19 mouse cellular contexts compared by ENCODE assay signal in genomic region chr5:151403586-151403985, GRCm38 (mm10). TPM values are rescaled to one million over a fixed set of nuclear protein-coding genes. Genes with fewer than 3 reads are reported as not detected.
DNase-seq lines count a peak whose midpoint lies in the region; ATAC-seq and TF ChIP-seq lines count a peak whose summit lies in the region.
"Had no signal": no experiment of that assay in that cellular context is flagged by ENCODE, and none has a peak within 500 bp of the region (broad histone marks: within the 10 kb centered on the region; RNA-seq: fewer than 3 reads in every experiment).

No protein-coding gene starts in this region.

- H3K4me3 ChIP-seq in embryonic facial prominence, embryonic 14.5 days (ENCODE audit: low read depth, low read length) = no peak overlapping the region
- H3K4me3 ChIP-seq in embryonic facial prominence, embryonic 10.5 days = no peak overlapping the region
- no peak overlapping the region for H3K4me3 ChIP-seq in limb, embryonic 13.5 days
- no peak overlapping the region for H3K4me3 ChIP-seq in limb, embryonic 10.5 days
- no peak overlapping the region for H3K4me3 ChIP-seq in midbrain, embryonic 12.5 days
- no peak overlapping the region for H3K4me3 ChIP-seq in olfactory bulb, adult 2 months (ENCODE audit: insufficient read depth, low read depth, low read length)
- H3K4me3 ChIP-seq: heart, embryonic 15.5 days had no signal

- no peak overlapping the region for H3K4me2 ChIP-seq in embryonic facial prominence, embryonic 14.5 days (ENCODE audit: low read depth, low read length)
- H3K4me2 ChIP-seq in limb, embryonic 13.5 days (replicated peaks) = no peak overlapping the region
- H3K4me2 ChIP-seq in midbrain, embryonic 12.5 days (replicated peaks) = no peak overlapping the region
- H3K4me2 ChIP-seq: heart, embryonic 15.5 days had no signal

- no peaks in the 10 kb centered on the region for H3K4me1 ChIP-seq in embryonic facial prominence, embryonic 14.5 days (ENCODE audit: control insufficient read depth, insufficient read depth, low read length)
- H3K4me1 ChIP-seq in embryonic facial prominence, embryonic 10.5 days = 0 out of 2 replicates have a peak, but pooled peaks cover 3% of the 10 kb centered on the region
- peaks cover 13% of the 10 kb centered on the region for H3K4me1 ChIP-seq in limb, embryonic 13.5 days
- 0 out of 2 replicates have a peak, but pooled peaks cover 3% of the 10 kb centered on the region for H3K4me1 ChIP-seq in limb, embryonic 10.5 days
- H3K4me1 ChIP-seq in midbrain, embryonic 12.5 days = peaks cover 6% of the 10 kb centered on the region
- H3K4me1 ChIP-seq in olfactory bulb, adult 2 months (ENCODE audit: control insufficient read depth, insufficient read depth, low read length) = no peaks in the 10 kb centered on the region
- H3K4me1 ChIP-seq: heart, embryonic 15.5 days had no signal

- TF ChIP-seq CTCF in olfactory bulb, adult 2 months (IDR thresholded peaks at IDR 0.05; ENCODE audit: insufficient read depth, low read depth, low read length) = no peak

- no peak for TF ChIP-seq POLR2A in olfactory bulb, adult 2 months (IDR thresholded peaks at IDR 0.05; ENCODE audit: insufficient read depth, low read depth, low read length)

- H3K9me3 ChIP-seq in embryonic facial prominence, embryonic 14.5 days (ENCODE audit: control insufficient read depth, low read length) = no peaks in the 10 kb centered on the region
- no peaks in the 10 kb centered on the region for H3K9me3 ChIP-seq in embryonic facial prominence, embryonic 10.5 days
- H3K9me3 ChIP-seq in limb, embryonic 13.5 days = no peaks in the 10 kb centered on the region
- H3K9me3 ChIP-seq in limb, embryonic 10.5 days (replicated peaks) = no peaks in the 10 kb centered on the region
- no peaks in the 10 kb centered on the region for H3K9me3 ChIP-seq in midbrain, embryonic 12.5 days
- H3K9me3 ChIP-seq: heart, embryonic 15.5 days had no signal

- no peak overlapping the region for H3K27ac ChIP-seq in embryonic facial prominence, embryonic 14.5 days (replicated peaks; ENCODE audit: low read depth, low read length)
- no peak overlapping the region for H3K27ac ChIP-seq in embryonic facial prominence, embryonic 10.5 days (replicated peaks)
- H3K27ac ChIP-seq in limb, embryonic 13.5 days = peak overlapping the region; percentile 22; the same call in 1 of the 2 replicates
- H3K27ac ChIP-seq in limb, embryonic 10.5 days = no peak overlapping the region
- H3K27ac ChIP-seq in midbrain, embryonic 12.5 days (replicated peaks) = peak overlapping the region; percentile 49
- H3K27ac ChIP-seq in olfactory bulb, adult 2 months (ENCODE audit: insufficient read depth, low read depth, low read length) = 0 out of 2 replicates have a peak overlapping the region, but pooled peaks have one; percentile 29
- H3K27ac ChIP-seq: heart, embryonic 15.5 days; kidney, postnatal 0 days had no signal

- H3K9ac ChIP-seq in embryonic facial prominence, embryonic 14.5 days (ENCODE audit: low read depth, low read length) = no peak overlapping the region
- no peak overlapping the region for H3K9ac ChIP-seq in limb, embryonic 13.5 days
- no peak overlapping the region for H3K9ac ChIP-seq in midbrain, embryonic 12.5 days (replicated peaks)
- H3K9ac ChIP-seq: heart, embryonic 15.5 days had no signal

- no peaks in the 10 kb centered on the region for H3K27me3 ChIP-seq in embryonic facial prominence, embryonic 14.5 days (replicated peaks; ENCODE audit: control insufficient read depth, insufficient read depth, low read length)
- no peaks in the 10 kb centered on the region for H3K27me3 ChIP-seq in embryonic facial prominence, embryonic 10.5 days (replicated peaks; ENCODE audit: low read depth, poor library complexity, severe bottlenecking)
- H3K27me3 ChIP-seq in limb, embryonic 13.5 days = no peaks in the 10 kb centered on the region
- H3K27me3 ChIP-seq in limb, embryonic 10.5 days (ENCODE audit: low read depth, poor library complexity, severe bottlenecking) = no peaks in the 10 kb centered on the region
- H3K27me3 ChIP-seq in midbrain, embryonic 12.5 days = no peaks in the 10 kb centered on the region
- H3K27me3 ChIP-seq: heart, embryonic 15.5 days had no signal

- peak; percentile 42; the same call in 1 of the 2 replicates for ATAC-seq in embryonic facial prominence, embryonic 14.5 days (ENCODE audit: low read depth)
- ATAC-seq in limb, embryonic 13.5 days (ENCODE audit: low FRiP score, low read depth) = no peak
- ATAC-seq in midbrain, embryonic 12.5 days (ENCODE audit: low FRiP score, low read depth) = 0 out of 2 replicates have a peak, but pooled peaks have one; percentile 16

- DNase-seq in embryonic facial prominence, embryonic 14.5 days (ENCODE audit: low spot score) = peak; percentile 13
- no peak for DNase-seq in embryonic facial prominence, embryonic 10.5 days (ENCODE audit: low spot score)
- DNase-seq in limb, embryonic 10.5 days (ENCODE audit: low spot score) = no peak
- no peak for DNase-seq in left cerebral cortex, adult 9 months (ENCODE audit: low spot score in 2 of 2)
- no peak for DNase-seq in left cerebral cortex, adult 8-10 months (ENCODE audit: low spot score in 2 of 2)
- DNase-seq: adrenal gland, postnatal 10 days; lung, postnatal 36 days; thymus, postnatal 25 days had no signal

- H3K36me3 ChIP-seq in embryonic facial prominence, embryonic 14.5 days (ENCODE audit: control insufficient read depth, insufficient read depth, low read length) = no peaks in the 10 kb centered on the region
- H3K36me3 ChIP-seq in embryonic facial prominence, embryonic 10.5 days (replicated peaks) = no peaks in the 10 kb centered on the region
- no peaks in the 10 kb centered on the region for H3K36me3 ChIP-seq in limb, embryonic 13.5 days
- H3K36me3 ChIP-seq in limb, embryonic 10.5 days = no peaks in the 10 kb centered on the region
- H3K36me3 ChIP-seq in midbrain, embryonic 12.5 days = no peaks in the 10 kb centered on the region
- H3K36me3 ChIP-seq: heart, embryonic 15.5 days had no signal

- WGBS in embryonic facial prominence, embryonic 14.5 days = 24% methylated on average over 2 of the region's 2 CpGs
- 67% methylated on average over 2 of the region's 2 CpGs for WGBS in embryonic facial prominence, embryonic 10.5 days
- WGBS in limb, embryonic 13.5 days = 14% methylated on average over 2 of the region's 2 CpGs
- WGBS in limb, embryonic 10.5 days = 70% methylated on average over 2 of the region's 2 CpGs
- WGBS in midbrain, embryonic 12.5 days = 47% methylated on average over 2 of the region's 2 CpGs
- WGBS in olfactory bulb, adult 2 months = 8% methylated on average over 2 of the region's 2 CpGs

RNA-seq across cellular contexts. Expression of gene Gm42906, which starts 24.4 kb away (rescaled TPM):
- not detected in 2 replicates for polyA plus RNA-seq in embryonic facial prominence, embryonic 14.5 days (2014; fragmentation: Nextera tagmentation; extraction: Ambion mirVana)
- not detected in 2 replicates for polyA plus RNA-seq in embryonic facial prominence, embryonic 10.5 days (2016; fragmentation: Nextera tagmentation; extraction: Ambion mirVana)
- not detected in 2 replicates for polyA plus RNA-seq in limb, embryonic 13.5 days (2015; fragmentation: Nextera tagmentation; extraction: Ambion mirVana)
- not detected in 2 replicates for polyA plus RNA-seq in limb, embryonic 10.5 days (2016; fragmentation: Nextera tagmentation; extraction: Ambion mirVana)
- polyA plus RNA-seq in midbrain, embryonic 12.5 days (2016; fragmentation: Nextera tagmentation; extraction: Ambion mirVana) = not detected in 2 replicates
- polyA plus RNA-seq in olfactory bulb, adult 2 months (2012; ENCODE audit: insufficient read depth, insufficient read length, low replicate concordance, missing spikeins) = not detected in 2 replicates
- not detected for total RNA-seq in left cerebral cortex, adult 8-10 months (2022)
- total RNA-seq: adrenal gland, postnatal 10 days; granulocyte monocyte progenitor cell, adult 5-6 weeks; monocyte, adult 5-6 weeks had no signal
- polyA plus RNA-seq: kidney, postnatal 0 days; limb, embryonic 11.5 days; liver, embryonic 16.5 days; small intestine, adult 2 months; stomach, embryonic 16.5 days had no signal

Comparison
In these comparisons a context has a peak if more than half of its experiments do, and no peak if none do; other contexts are left out.
1. H3K27ac ChIP-seq: peak in limb, embryonic 13.5 days (single experiment), midbrain, embryonic 12.5 days (single experiment) and olfactory bulb, adult 2 months (single experiment); none in embryonic facial prominence, embryonic 14.5 days (single experiment), embryonic facial prominence, embryonic 10.5 days (single experiment) and limb, embryonic 10.5 days (single experiment).